Mouse (Mus musculus) sigmoid colon, adult 10 weeks (tissue): Measurements from ENCODE around the gene Olfr148. TPM values are rescaled to one million over a fixed set of nuclear protein-coding genes. Genes with fewer than 3 reads are reported as not detected.

ENCODE experiments used
- polyA plus RNA-seq: library from polyadenylated mRNA; stranded (reverse); fragments of 350-450 nt; fragmentation: Illumina TruSeq; extraction: RNeasy Lipid Tissue Mini Kit (QIAGEN cat#74804); gene quantifications from one replicate; pipeline ENCODE4 v1.2.3, GENCODE M21; 2014; ENCODE audit warnings: low read depth, low replicate concordance

The Olfr148 gene
- not detected for polyA plus RNA-seq

GRCm38 (mm10) chr9:39610355-39610754, at the start of gene Olfr148:
Gene Olfr148, plus strand, starts transcription at chr9:39610655.

GRCm38 (mm10) chr9:39575469-39575868, 35.0 kb upstream of the Olfr148 start, which contains the start of gene Olfr959:
Gene Olfr959, minus strand, starts transcription at chr9:39575569.

GRCm38 (mm10) chr9:39603999-39604453, 6.4 kb upstream of the Olfr148 start, which contains the start of gene AW551984:
Gene AW551984, minus strand, starts transcription at chr9:39604403.

GRCm38 (mm10) chr9:39621073-39621472, 10.6 kb downstream of the Olfr148 start, which contains the start of gene Olfr960:
Gene Olfr960, plus strand, starts transcription at chr9:39621373.

GRCm38 (mm10) chr9:39644785-39645184, 34.3 kb downstream of the Olfr148 start, which contains the start of gene Olfr961:
Gene Olfr961, plus strand, starts transcription at chr9:39645085.

Other genes starting within 250 kb of the Olfr148 start
- gene Olfr951, start 223.2 kb upstream of the Olfr148 start, polyA plus RNA-seq, result not detected
- not detected for gene Olfr952, start 183.5 kb upstream of the Olfr148 start, polyA plus RNA-seq
- gene Olfr954, start 154.0 kb upstream of the Olfr148 start, polyA plus RNA-seq, result not detected
- not detected for gene Olfr955, start 138.7 kb upstream of the Olfr148 start, polyA plus RNA-seq
- not detected for gene Olfr44, start 116.7 kb upstream of the Olfr148 start, polyA plus RNA-seq
- gene Olfr957, start 94.8 kb upstream of the Olfr148 start, polyA plus RNA-seq, result not detected
- gene Olfr958, start 56.6 kb upstream of the Olfr148 start, polyA plus RNA-seq, result not detected
- not detected for gene Olfr959, start 35.1 kb upstream of the Olfr148 start, polyA plus RNA-seq
- gene AW551984, start 6.3 kb upstream of the Olfr148 start, polyA plus RNA-seq, result 11.8 TPM
- gene Olfr960, start 10.7 kb downstream of the Olfr148 start, polyA plus RNA-seq, result not detected
- not detected for gene Olfr961, start 34.4 kb downstream of the Olfr148 start, polyA plus RNA-seq
- gene Olfr963, start 56.5 kb downstream of the Olfr148 start, polyA plus RNA-seq, result not detected
- not detected for gene Olfr149, start 96.5 kb downstream of the Olfr148 start, polyA plus RNA-seq
- gene Olfr965, start 100.7 kb downstream of the Olfr148 start, polyA plus RNA-seq, result not detected
- not detected for gene Olfr150, start 120.3 kb downstream of the Olfr148 start, polyA plus RNA-seq
- not detected for gene Olfr967, start 135.6 kb downstream of the Olfr148 start, polyA plus RNA-seq
- not detected for gene Olfr968, start 172.6 kb downstream of the Olfr148 start, polyA plus RNA-seq
- not detected for gene Olfr969, start 180.3 kb downstream of the Olfr148 start, polyA plus RNA-seq
- not detected for gene Olfr970, start 198.2 kb downstream of the Olfr148 start, polyA plus RNA-seq
- not detected for gene Olfr971, start 226.2 kb downstream of the Olfr148 start, polyA plus RNA-seq